Mouse (Mus musculus): ENCODE measurements around the gene Abraxas2. TPM values are rescaled to one million over a fixed set of nuclear protein-coding genes. Genes with fewer than 3 reads are reported as not detected.

Abraxas2 gene
- polyA plus RNA-seq, 1 experiment from 2014 or later = 25.7 TPM

GRCm38 (mm10) chr7:132858043-132858608, 899 bp upstream of the Abraxas2 start:
- peaks cover 17% of the 10 kb centered on the region for H3K4me1 ChIP-seq
- no peak overlapping the region for H3K9ac ChIP-seq
- no peak overlapping the region for H3K4me3 ChIP-seq
- no peak overlapping the region for H3K4me2 ChIP-seq
- ATAC-seq (ENCODE audit: extremely low read depth, insufficient number of reproducible peaks, low FRiP score, low TSS enrichment) = no peak
- H3K27ac ChIP-seq (replicated peaks) = no peak overlapping the region
- H3K9me3 ChIP-seq = no peaks in the 10 kb centered on the region
- WGBS = 55% methylated on average over 5 of the region's 5 CpGs
- H3K27me3 ChIP-seq (replicated peaks) = no peaks in the 10 kb centered on the region
- no peaks in the 10 kb centered on the region for H3K36me3 ChIP-seq

GRCm38 (mm10) chr7:132866316-132866715, 7.3 kb downstream of the Abraxas2 start:
- Histone ChIP-seq H3K27me3 (replicated peaks) (no peaks in the 10 kb centered on the region), H3K9me3 (no peaks in the 10 kb centered on the region), H3K9ac (no peak overlapping the region), H3K4me1 (no peaks in the 10 kb centered on the region), H3K4me3 (no peak overlapping the region), H3K36me3 (peaks cover 64% of the 10 kb centered on the region), H3K27ac (replicated peaks) (no peak overlapping the region), H3K4me2 (no peak overlapping the region)
- whole genome bisulfite sequencing = 87% methylated on average over 9 of the region's 9 CpGs
- no peak for ATAC-seq (ENCODE audit: extremely low read depth, insufficient number of reproducible peaks, low FRiP score, low TSS enrichment)

GRCm38 (mm10) chr7:132873043-132873442, 14.0 kb downstream of the Abraxas2 start:
- H3K27ac ChIP-seq (replicated peaks) = 0 out of 2 replicates have a peak overlapping the region, but pooled peaks have one; percentile 15
- no peak overlapping the region for H3K4me3 ChIP-seq
- 80% methylated on average over 2 of the region's 2 CpGs for WGBS
- peaks cover 96% of the 10 kb centered on the region for H3K36me3 ChIP-seq
- H3K4me1 ChIP-seq = no peaks in the 10 kb centered on the region
- no peak overlapping the region for H3K9ac ChIP-seq
- no peaks in the 10 kb centered on the region for H3K27me3 ChIP-seq (replicated peaks)
- H3K4me2 ChIP-seq = no peak overlapping the region
- no peak; the same call in 1 of the 2 replicates for ATAC-seq (ENCODE audit: extremely low read depth, insufficient number of reproducible peaks, low FRiP score, low TSS enrichment)
- no peaks in the 10 kb centered on the region for H3K9me3 ChIP-seq

GRCm38 (mm10) chr7:132875391-132876086, 16.5 kb downstream of the Abraxas2 start:
- ATAC-seq (ENCODE audit: extremely low read depth, insufficient number of reproducible peaks, low FRiP score, low TSS enrichment) = no peak
- no peak overlapping the region for H3K4me2 ChIP-seq
- H3K4me1 ChIP-seq = no peaks in the 10 kb centered on the region
- 92% methylated on average over 2 of the region's 2 CpGs for WGBS
- H3K4me3 ChIP-seq = no peak overlapping the region
- no peaks in the 10 kb centered on the region for H3K27me3 ChIP-seq (replicated peaks)
- H3K9me3 ChIP-seq = no peaks in the 10 kb centered on the region
- H3K9ac ChIP-seq = no peak overlapping the region
- H3K36me3 ChIP-seq = peaks cover 96% of the 10 kb centered on the region
- H3K27ac ChIP-seq (replicated peaks) = no peak overlapping the region

- WGBS = 38% methylated on average over 1 of the region's 1 CpGs
- H3K36me3 ChIP-seq = peaks cover 98% of the 10 kb centered on the region
- no peaks in the 10 kb centered on the region for H3K27me3 ChIP-seq (replicated peaks)
Measured at GRCm38 (mm10) chr7:132880276-132880675, 21.3 kb downstream of the Abraxas2 start.

GRCm38 (mm10) chr7:132882343-132882742, 23.3 kb downstream of the Abraxas2 start:
- H3K9ac ChIP-seq = no peak overlapping the region
- no peak overlapping the region for H3K27ac ChIP-seq (replicated peaks)
- no peak for ATAC-seq (ENCODE audit: extremely low read depth, insufficient number of reproducible peaks, low FRiP score, low TSS enrichment)
- H3K4me2 ChIP-seq = no peak overlapping the region
- peaks cover 82% of the 10 kb centered on the region for H3K36me3 ChIP-seq
- whole genome bisulfite sequencing = 70% methylated on average over 2 of the region's 2 CpGs
- H3K4me3 ChIP-seq = no peak overlapping the region
- peaks cover 11% of the 10 kb centered on the region; the same call in 1 of the 2 replicates for H3K4me1 ChIP-seq
- H3K27me3 ChIP-seq (replicated peaks) = no peaks in the 10 kb centered on the region
- H3K9me3 ChIP-seq = no peaks in the 10 kb centered on the region

More at GRCm38 (mm10) chr7:132880276-132880675, 21.3 kb downstream of the Abraxas2 start:
- H3K4me1 ChIP-seq = peaks cover 6% of the 10 kb centered on the region; the same call in 1 of the 2 replicates
- no peak for ATAC-seq (ENCODE audit: extremely low read depth, insufficient number of reproducible peaks, low FRiP score, low TSS enrichment)
- H3K9ac ChIP-seq = no peak overlapping the region
- no peak overlapping the region for H3K4me2 ChIP-seq
- no peaks in the 10 kb centered on the region for H3K9me3 ChIP-seq
- H3K4me3 ChIP-seq = no peak overlapping the region
- H3K27ac ChIP-seq (replicated peaks) = no peak overlapping the region

- no peak for ATAC-seq (ENCODE audit: extremely low read depth, insufficient number of reproducible peaks, low FRiP score, low TSS enrichment)
- Histone ChIP-seq H3K27ac (replicated peaks) (no peak overlapping the region), H3K4me2 (no peak overlapping the region), H3K4me1 (peaks cover 11% of the 10 kb centered on the region; the same call in 1 of the 2 replicates), H3K9ac (no peak overlapping the region), H3K9me3 (no peaks in the 10 kb centered on the region), H3K36me3 (peaks cover 66% of the 10 kb centered on the region), H3K27me3 (replicated peaks) (no peaks in the 10 kb centered on the region), H3K4me3 (no peak overlapping the region)
- 92% methylated on average over 7 of the region's 7 CpGs for WGBS
Measured at GRCm38 (mm10) chr7:132884031-132884430, 25.0 kb downstream of the Abraxas2 start.

- H3K9me3 ChIP-seq = no peaks in the 10 kb centered on the region
- peaks cover 35% of the 10 kb centered on the region for H3K36me3 ChIP-seq
- H3K4me2 ChIP-seq = no peak overlapping the region
- 60% methylated on average over 7 of the region's 7 CpGs for WGBS
- no peaks in the 10 kb centered on the region for H3K27me3 ChIP-seq (replicated peaks)
- H3K4me1 ChIP-seq = peaks cover 11% of the 10 kb centered on the region; the same call in 1 of the 2 replicates
- no peak overlapping the region for H3K9ac ChIP-seq
- H3K27ac ChIP-seq (replicated peaks) = 0 out of 2 replicates have a peak overlapping the region, but pooled peaks have one; percentile 8
- H3K4me3 ChIP-seq = no peak overlapping the region
- no peak for ATAC-seq (ENCODE audit: extremely low read depth, insufficient number of reproducible peaks, low FRiP score, low TSS enrichment)
Measured at GRCm38 (mm10) chr7:132887019-132887804, 28.2 kb downstream of the Abraxas2 start.

GRCm38 (mm10) chr7:132888052-132888451, 29.0 kb downstream of the Abraxas2 start:
- Histone ChIP-seq H3K36me3 (peaks cover 27% of the 10 kb centered on the region), H3K9ac (no peak overlapping the region), H3K27ac (replicated peaks) (no peak overlapping the region), H3K27me3 (replicated peaks) (no peaks in the 10 kb centered on the region), H3K9me3 (no peaks in the 10 kb centered on the region), H3K4me2 (no peak overlapping the region), H3K4me3 (no peak overlapping the region), H3K4me1 (peaks cover 11% of the 10 kb centered on the region; the same call in 1 of the 2 replicates)
- 50% methylated on average over 3 of the region's 3 CpGs for WGBS
- ATAC-seq (ENCODE audit: extremely low read depth, insufficient number of reproducible peaks, low FRiP score, low TSS enrichment) = no peak

GRCm38 (mm10) chr7:132888518-132889249, 29.7 kb downstream of the Abraxas2 start:
- H3K36me3 ChIP-seq = peaks cover 21% of the 10 kb centered on the region
- H3K27me3 ChIP-seq (replicated peaks) = no peaks in the 10 kb centered on the region
- no peak overlapping the region for H3K27ac ChIP-seq (replicated peaks)
- no peak overlapping the region for H3K9ac ChIP-seq
- no peak overlapping the region for H3K4me3 ChIP-seq
- peaks cover 11% of the 10 kb centered on the region; the same call in 1 of the 2 replicates for H3K4me1 ChIP-seq
- no peaks in the 10 kb centered on the region; the same call in 1 of the 2 replicates for H3K9me3 ChIP-seq
- no peak overlapping the region for H3K4me2 ChIP-seq
- ATAC-seq (ENCODE audit: extremely low read depth, insufficient number of reproducible peaks, low FRiP score, low TSS enrichment) = no peak
- 60% methylated on average over 4 of the region's 4 CpGs for WGBS

- Histone ChIP-seq H3K9me3 (no peaks in the 10 kb centered on the region; the same call in 1 of the 2 replicates), H3K36me3 (peaks cover 11% of the 10 kb centered on the region), H3K27me3 (replicated peaks) (no peaks in the 10 kb centered on the region), H3K4me3 (no peak overlapping the region), H3K27ac (replicated peaks) (no peak overlapping the region), H3K4me2 (no peak overlapping the region), H3K9ac (no peak overlapping the region), H3K4me1 (peaks cover 9% of the 10 kb centered on the region)
- no peak for ATAC-seq (ENCODE audit: extremely low read depth, insufficient number of reproducible peaks, low FRiP score, low TSS enrichment)
- 89% methylated on average over 8 of the region's 8 CpGs for WGBS
Measured at GRCm38 (mm10) chr7:132889691-132890090, 30.7 kb downstream of the Abraxas2 start.

Data from heart, embryonic 13.5 days (tissue).